Mouse (Mus musculus) spleen, postnatal 10 days (tissue): ENCODE measurements around the gene Hsf4.

Source experiments
- DNase-seq, 2 experiments: peaks; one replicate each; pipeline ENCODE4 v3.0.0; 2021 to 2022; ENCODE audit warnings: low spot score in 2 of 2

Gene Hsf4

GRCm38 (mm10) chr8:105304325-105305210 lies 35.0 kb downstream of the Hsf4 start:
- DNase-seq: peak in 1 of 2 experiments; percentile 40

GRCm38 (mm10) chr8:105305211-105306145 lies 35.9 kb downstream of the Hsf4 start, which contains the start of gene Elmo3:
Gene Elmo3 (plus strand): TSS chr8:105305601.
- peak; percentile 64 to 66 for DNase-seq

- no peak for DNase-seq
Observed at GRCm38 (mm10) chr8:105306146-105306691, 36.6 kb downstream of the Hsf4 start.

- no peak for DNase-seq
Observed at GRCm38 (mm10) chr8:105307670-105308069, 38.1 kb downstream of the Hsf4 start.

GRCm38 (mm10) chr8:105308428-105308827 lies 38.8 kb downstream of the Hsf4 start:
- no peak for DNase-seq

GRCm38 (mm10) chr8:105309142-105309847 lies 39.7 kb downstream of the Hsf4 start:
- no peak for DNase-seq

- no peak for DNase-seq
Observed at GRCm38 (mm10) chr8:105310118-105310517, 40.5 kb downstream of the Hsf4 start.

- no peak for DNase-seq
Observed at GRCm38 (mm10) chr8:105311718-105312117, 42.1 kb downstream of the Hsf4 start.

GRCm38 (mm10) chr8:105312891-105313481 lies 43.4 kb downstream of the Hsf4 start:
- DNase-seq: no peak

GRCm38 (mm10) chr8:105313622-105314402 lies 44.2 kb downstream of the Hsf4 start:
- DNase-seq: no peak

GRCm38 (mm10) chr8:105315073-105315769 lies 45.6 kb downstream of the Hsf4 start:
- no peak for DNase-seq

- DNase-seq: no peak
Observed at GRCm38 (mm10) chr8:105317941-105318340, 48.3 kb downstream of the Hsf4 start.

GRCm38 (mm10) chr8:105318662-105319190 lies 49.1 kb downstream of the Hsf4 start:
- DNase-seq: no peak

GRCm38 (mm10) chr8:105323183-105323582 lies 53.6 kb downstream of the Hsf4 start:
- peak; percentile 58 to 59 for DNase-seq
